Mouse (Mus musculus) spleen, adult 18-20 months (tissue): ENCODE data around the gene Arf5.

ENCODE experiments used
- DNase-seq, 2 experiments: peaks; one replicate each; pipeline ENCODE4 v3.0.0; 2022; ENCODE audit warnings: mixed read lengths in 2 of 2

Arf5 gene

GRCm38 (mm10) chr6:28428290-28428689 is 4.9 kb downstream of the Arf5 start, which contains the start of gene Gcc1:
Gene Gcc1 (minus strand): TSS chr6:28428390.
- DNase-seq: no peak

- DNase-seq: no peak
These were observed 6.5 kb downstream of the Arf5 start for GRCm38 (mm10) chr6:28429870-28430269.

- DNase-seq: no peak
These were observed 7.6 kb downstream of the Arf5 start for GRCm38 (mm10) chr6:28430795-28431537.

- no peak for DNase-seq
These were observed 8.1 kb downstream of the Arf5 start for GRCm38 (mm10) chr6:28431538-28431855.

- no peak for DNase-seq
These were observed 24.6 kb downstream of the Arf5 start for GRCm38 (mm10) chr6:28447937-28448336.

- no peak for DNase-seq
These were observed 25.9 kb downstream of the Arf5 start, which contains the start of gene Pax4 for GRCm38 (mm10) chr6:28449253-28449652. Gene Pax4 (minus strand): TSS chr6:28449353.

GRCm38 (mm10) chr6:28450481-28450880 is 27.1 kb downstream of the Arf5 start:
- no peak for DNase-seq

GRCm38 (mm10) chr6:28450977-28451376 is 27.6 kb downstream of the Arf5 start:
- no peak for DNase-seq

- no peak for DNase-seq
These were observed 35.9 kb downstream of the Arf5 start for GRCm38 (mm10) chr6:28459221-28459668.

- DNase-seq: peak; percentile 14 to 62
These were observed 37.2 kb downstream of the Arf5 start for GRCm38 (mm10) chr6:28460534-28460933.

GRCm38 (mm10) chr6:28464630-28465029 is 41.3 kb downstream of the Arf5 start:
- no peak for DNase-seq

- no peak for DNase-seq
These were observed 46.8 kb downstream of the Arf5 start for GRCm38 (mm10) chr6:28470017-28470602.

GRCm38 (mm10) chr6:28470621-28471020 is 47.3 kb downstream of the Arf5 start:
- no peak for DNase-seq

- DNase-seq: no peak
These were observed 48.1 kb downstream of the Arf5 start for GRCm38 (mm10) chr6:28471284-28472035.

- no peak for DNase-seq
These were observed 50.9 kb downstream of the Arf5 start for GRCm38 (mm10) chr6:28474211-28474610.

- no peak for DNase-seq
These were observed 51.5 kb downstream of the Arf5 start, which contains the start of gene Snd1 for GRCm38 (mm10) chr6:28474839-28475238. Gene Snd1 (plus strand): TSS chr6:28475139.
